Mouse (Mus musculus) urinary bladder, postnatal 14 days (tissue): Measurements from ENCODE around the gene Cish.

Experiments used
- DNase-seq: peaks from one replicate; pipeline ENCODE4 v3.0.0; 2021; ENCODE audit warnings: low spot score

The Cish gene

DNA sequence AAGGTAGTCTGAATTCAATTTTAAA, at the start of gene Cish:
Gene Cish, plus strand, starts transcription at position 11 of the 25 bp plus-strand sequence.
- no peak for DNase-seq

DNA sequence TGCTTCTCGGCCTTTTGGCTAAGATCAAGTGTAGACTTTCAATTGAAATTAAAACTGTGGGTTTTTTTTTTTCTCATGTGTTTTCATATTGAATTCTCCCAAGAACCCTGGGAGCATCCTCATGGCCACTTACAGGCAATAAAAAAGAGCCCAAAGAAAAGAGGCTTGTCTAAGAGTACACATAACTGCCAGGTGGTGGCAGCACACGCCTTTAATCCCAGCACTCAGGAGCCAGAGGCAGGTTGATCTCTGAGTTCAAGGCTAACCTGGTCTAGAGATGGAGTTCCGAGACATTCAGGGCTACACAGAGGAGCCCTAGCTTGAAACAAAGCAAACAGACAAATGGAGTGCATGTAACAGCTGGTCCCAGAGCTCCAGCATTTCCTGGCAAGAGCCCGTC, 49.7 kb upstream of the Cish start:
- DNase-seq, result no peak

DNA sequence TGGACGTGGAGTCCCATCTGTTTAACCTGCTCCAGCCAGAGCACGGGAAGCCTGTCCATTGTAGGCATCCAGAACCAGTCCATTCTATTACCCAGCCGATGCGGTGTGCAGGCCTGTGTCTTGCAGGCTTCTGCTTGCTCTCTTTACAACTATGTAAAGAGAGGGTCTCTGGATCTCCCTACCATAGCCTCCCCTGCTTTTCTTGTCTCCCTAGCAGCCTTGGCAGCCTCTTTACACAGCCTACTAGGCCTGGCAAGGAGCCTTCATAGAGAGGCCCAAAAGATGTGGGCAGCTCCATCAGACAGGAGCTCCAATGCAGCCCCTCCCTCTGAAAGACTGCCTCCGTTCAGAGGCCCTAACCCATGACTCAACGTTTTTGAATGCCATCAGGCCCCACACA, 46.7 kb upstream of the Cish start:
- no peak for DNase-seq

- DNase-seq, result no peak
Measured at GRCm38 (mm10) chr9:107250416-107251337, 45.1 kb upstream of the Cish start.

- no peak for DNase-seq
Measured at GRCm38 (mm10) chr9:107252164-107252563, 43.7 kb upstream of the Cish start.

DNA sequence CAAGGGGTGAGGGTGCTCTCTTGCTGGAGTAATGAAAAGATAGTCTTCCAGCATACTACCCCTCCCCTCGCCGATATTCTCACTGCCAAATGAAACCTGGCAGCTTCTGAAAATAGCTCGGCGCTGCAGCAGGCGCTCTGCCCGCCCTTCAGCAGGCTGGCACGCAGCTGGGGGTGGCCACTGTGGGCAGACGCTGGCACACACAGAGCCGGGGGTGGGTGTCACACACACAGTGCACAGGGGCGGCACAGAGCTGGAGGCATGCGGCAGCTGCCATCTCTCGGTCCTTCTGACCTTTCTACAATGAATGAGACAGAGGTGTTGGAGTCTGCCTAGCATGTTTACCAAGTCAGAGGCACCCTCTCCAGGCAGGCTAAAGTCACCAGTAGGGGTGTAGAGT, 41.4 kb upstream of the Cish start:
- no peak for DNase-seq

GRCm38 (mm10) chr9:107254925-107255324, 40.9 kb upstream of the Cish start:
- no peak for DNase-seq

DNA sequence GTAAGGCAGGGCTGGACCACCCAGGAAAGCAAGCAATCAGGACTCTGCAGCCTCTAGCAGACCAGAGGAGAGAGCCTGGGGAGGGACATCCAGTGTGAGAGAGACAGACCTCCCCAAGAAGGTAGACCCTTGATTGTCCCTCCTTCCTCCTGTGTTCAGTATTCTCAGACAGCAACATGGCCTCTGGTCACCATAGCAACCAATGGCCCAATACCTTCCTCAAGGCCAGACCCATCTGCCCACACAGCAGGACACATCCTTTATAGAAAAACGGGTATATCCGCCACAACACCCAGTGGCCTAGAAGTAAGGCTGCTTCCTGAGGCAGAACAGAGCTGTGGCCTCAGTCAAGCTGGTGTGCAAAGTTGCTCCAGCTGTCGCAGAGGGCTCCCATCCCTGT, 40.2 kb upstream of the Cish start:
- no peak for DNase-seq

DNA sequence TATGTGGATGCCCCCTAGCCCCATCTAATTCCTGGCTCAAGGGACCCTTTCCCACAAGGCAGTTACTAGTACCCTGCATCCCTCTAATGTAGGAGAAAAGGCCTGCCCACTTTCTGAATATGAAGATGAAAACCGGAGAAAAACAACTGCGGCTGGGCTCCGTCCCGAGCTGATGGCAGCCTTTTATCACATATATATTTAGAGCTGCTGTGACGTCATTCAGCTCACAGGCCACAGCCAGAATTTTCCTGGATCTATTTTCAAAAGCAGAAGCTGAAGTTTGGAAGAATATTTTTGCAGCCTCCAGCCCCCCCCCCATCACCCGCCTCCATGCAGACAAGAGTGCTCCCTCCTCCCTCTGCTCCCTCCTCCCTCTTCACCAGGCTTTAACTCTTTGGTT, 36.3 kb upstream of the Cish start:
- no peak for DNase-seq

DNA sequence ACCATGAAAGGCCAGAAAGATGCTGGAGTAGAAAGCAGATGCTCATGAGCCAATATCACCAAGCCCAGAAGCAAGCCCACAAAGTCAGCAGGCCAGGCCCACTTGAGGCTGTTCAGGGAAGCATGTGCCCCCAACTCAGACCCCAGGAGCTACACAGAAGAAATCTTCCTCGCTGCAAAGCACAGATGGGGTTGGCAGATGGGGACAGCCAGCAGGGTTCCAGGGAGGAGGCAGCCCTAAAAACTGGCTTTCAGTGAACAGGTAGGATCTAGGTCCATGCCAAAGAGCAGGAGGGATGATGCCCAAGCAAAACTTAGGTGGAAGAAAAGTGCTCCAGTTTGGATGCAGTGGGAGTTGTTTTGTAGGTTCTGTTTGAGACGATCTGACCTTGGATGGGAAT, 35.4 kb upstream of the Cish start:
- DNase-seq, result no peak

DNA sequence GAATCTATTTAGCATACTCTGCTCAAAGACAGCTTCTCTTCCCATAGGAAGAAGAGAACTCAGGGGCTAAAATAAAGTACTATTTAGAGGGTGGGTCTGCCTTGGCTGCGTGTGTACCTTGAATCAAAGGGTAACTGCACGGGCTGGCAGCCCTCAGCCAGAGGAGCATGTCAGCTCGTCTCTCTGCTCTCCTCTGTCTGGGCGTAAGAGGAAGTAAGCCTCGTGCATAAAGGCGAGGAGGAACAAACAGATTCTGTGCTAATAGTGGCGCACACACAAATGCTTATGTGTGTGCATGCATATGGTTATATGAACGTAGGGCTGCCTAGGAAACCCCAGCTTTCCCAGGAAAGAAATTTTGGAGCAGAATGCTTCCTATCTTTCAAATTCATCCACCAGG, 35.0 kb upstream of the Cish start:
- no peak for DNase-seq

DNA sequence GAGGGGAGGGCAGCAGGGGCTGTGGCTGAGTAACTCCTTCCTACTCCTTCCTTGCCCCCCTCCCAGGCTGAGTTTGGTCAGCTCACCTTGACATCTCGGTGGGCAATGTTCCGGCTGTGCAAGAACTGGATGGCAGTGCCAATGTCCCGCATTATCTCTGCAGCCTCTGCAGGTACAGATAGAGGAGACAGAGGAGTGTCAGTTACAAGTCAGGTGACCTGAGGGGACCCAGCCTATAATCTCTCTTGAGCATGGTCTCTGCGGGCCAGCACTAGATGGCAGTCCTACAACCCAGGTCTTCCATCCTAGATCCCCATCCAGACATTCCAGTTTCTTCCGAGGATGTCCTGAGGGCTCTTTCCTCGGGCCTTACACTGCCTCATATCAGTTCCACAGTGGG, 34.0 kb upstream of the Cish start:
- DNase-seq, result no peak

- DNase-seq, result no peak
Measured at GRCm38 (mm10) chr9:107262375-107262774, 33.5 kb upstream of the Cish start.

GRCm38 (mm10) chr9:107263912-107264311, 31.9 kb upstream of the Cish start:
- DNase-seq, result no peak

DNA sequence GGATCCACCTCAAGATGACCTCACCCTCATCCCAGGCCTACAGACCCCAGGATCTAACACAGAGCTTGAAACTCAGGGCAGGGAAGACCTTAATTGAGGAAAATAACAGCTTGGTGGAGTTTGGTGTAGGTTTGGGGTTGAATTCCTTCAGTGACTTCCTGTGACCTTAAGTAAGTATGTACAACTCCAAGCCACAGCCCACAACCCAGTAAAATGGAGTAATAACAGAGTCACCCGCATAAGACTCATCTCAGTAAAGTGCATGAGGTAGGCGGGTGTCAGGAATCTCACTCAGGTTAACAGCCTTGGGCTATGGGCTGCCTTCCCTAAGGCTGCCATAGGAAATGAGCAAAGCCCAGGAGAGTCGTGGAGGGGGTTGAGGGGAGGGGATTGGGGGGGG, 31.1 kb upstream of the Cish start:
- DNase-seq, result no peak

GRCm38 (mm10) chr9:107267028-107267427, 28.8 kb upstream of the Cish start:
- no peak for DNase-seq

DNA sequence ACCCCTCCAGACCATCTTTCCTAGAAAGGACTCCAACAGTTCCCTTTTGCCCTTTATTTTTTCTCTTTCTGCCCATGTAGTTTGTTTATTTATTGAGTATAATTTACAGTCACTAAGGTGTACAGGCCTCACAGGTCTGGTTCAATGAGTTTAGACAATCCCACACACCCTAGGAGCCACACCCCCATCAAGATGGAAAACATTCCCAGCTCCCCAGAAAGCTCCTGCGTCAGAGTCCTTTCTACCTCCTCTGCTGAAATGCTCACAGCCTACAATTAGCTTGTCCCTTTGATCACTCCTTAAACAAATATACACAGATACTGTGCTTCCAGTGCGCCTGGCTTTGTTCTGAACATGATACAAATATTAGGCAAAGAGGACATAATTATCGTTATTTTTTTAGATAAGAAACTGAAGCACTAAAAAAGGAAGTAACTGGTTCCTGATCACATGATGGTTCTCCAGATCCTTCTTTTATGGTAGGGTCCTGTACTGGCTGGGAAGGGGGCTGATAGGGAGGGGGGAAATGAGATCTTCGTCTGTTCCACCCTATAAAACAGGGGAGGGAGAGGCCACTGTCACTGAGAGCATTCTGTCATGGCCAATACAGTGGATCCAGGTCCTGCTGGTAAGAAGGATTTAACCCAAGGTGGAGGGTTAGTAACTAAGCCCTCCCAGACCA, 28.0 kb upstream of the Cish start:
- no peak for DNase-seq

- DNase-seq, result no peak
Measured at GRCm38 (mm10) chr9:107269772-107270171, 26.1 kb upstream of the Cish start.

- DNase-seq, result no peak
Measured at GRCm38 (mm10) chr9:107271177-107271938, 24.5 kb upstream of the Cish start.

- no peak for DNase-seq
Measured at GRCm38 (mm10) chr9:107272284-107272683, 23.5 kb upstream of the Cish start.

DNA sequence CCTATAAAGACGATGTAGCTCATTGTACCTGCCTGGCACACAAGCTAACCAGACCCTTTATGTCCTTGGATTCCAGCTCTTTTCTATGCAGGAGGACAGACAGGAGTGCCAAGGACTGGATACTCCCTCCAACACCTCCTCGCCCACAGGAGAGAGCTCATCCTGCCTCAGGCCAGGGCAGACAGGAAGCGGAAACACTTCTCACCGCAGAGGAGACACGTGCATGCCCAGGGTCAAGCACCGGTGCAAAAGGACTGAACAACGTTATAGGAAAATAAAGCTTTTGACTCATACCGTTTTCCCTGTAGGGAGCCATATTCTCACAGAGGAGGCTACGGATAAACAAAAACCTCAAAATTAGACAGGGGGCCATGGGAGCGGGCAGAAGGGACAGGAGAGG, 22.6 kb upstream of the Cish start:
- DNase-seq, result no peak

- DNase-seq, result no peak
Measured at GRCm38 (mm10) chr9:107274751-107275150, 21.1 kb upstream of the Cish start.

- no peak for DNase-seq
Measured at GRCm38 (mm10) chr9:107275710-107276109, 20.1 kb upstream of the Cish start.

DNA sequence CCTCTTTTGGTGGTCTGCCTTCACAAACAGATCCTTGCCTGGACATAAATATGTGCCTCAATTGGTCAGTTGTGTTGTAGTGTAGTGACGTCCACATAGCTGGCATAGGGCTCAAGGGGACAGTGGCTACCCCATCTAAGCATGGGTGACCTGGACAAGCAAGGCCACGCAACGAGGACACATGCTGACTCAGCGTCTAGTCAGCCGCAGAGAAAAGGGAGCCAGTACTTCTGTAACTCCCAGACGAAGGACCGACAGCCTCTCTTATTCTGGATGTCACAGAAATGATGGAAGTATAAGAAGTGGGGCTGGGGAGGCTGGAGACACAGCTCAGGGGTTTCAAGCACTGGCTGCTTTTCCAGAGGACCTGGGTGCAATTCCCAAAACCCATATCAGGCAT, 18.2 kb upstream of the Cish start:
- no peak for DNase-seq
